Mouse (Mus musculus) gastrocnemius, postnatal 14 days (tissue): ENCODE data around the gene Gjc1. TPM values are rescaled to one million over a fixed set of nuclear protein-coding genes. Genes with fewer than 3 reads are reported as not detected.

Source experiments
- DNase-seq: peaks from one replicate; pipeline ENCODE4 v3.0.0; 2021; ENCODE audit warnings: mixed read lengths
- intact Hi-C: fragments of 180-260 bp; cut with DNase I; formaldehyde crosslinking; loops from one replicate; pipeline ENCODE4 v1.15.1; 2025; ENCODE audit warnings: low total_unique reads
- total RNA-seq, 2 experiments: library from RNA; stranded (reverse); gene quantifications; 2 replicates each; pipeline ENCODE4 v1.2.3; 2021

Gjc1 gene
- total RNA-seq, 2 experiments from 2014 or later: 15.2 to 17.9 TPM

GRCm38 (mm10) chr11:102774621-102775141, 44.8 kb downstream of the Gjc1 start:
- DNase-seq: peak; percentile 85
- intact Hi-C loops: loop anchor here (5.0 kb wide), 2 partner anchors 43 to 93 kb away; partner anchors contain the start of gene Gjc1

- intact Hi-C loops: loop anchor here (5.0 kb wide), 1 partner anchor 93 kb away; no protein-coding TSS in a partner anchor
- peak; percentile 78 for DNase-seq
These were observed 45.5 kb downstream of the Gjc1 start for GRCm38 (mm10) chr11:102773713-102774611.

GRCm38 (mm10) chr11:102772771-102773700, 46.5 kb downstream of the Gjc1 start:
- intact Hi-C loops: loop anchor here (5.0 kb wide), 1 partner anchor 94 kb away; no protein-coding TSS in a partner anchor

GRCm38 (mm10) chr11:102771916-102772714, 47.4 kb downstream of the Gjc1 start:
- no peak for DNase-seq
- intact Hi-C loops: loop anchor here (5.0 kb wide), 1 partner anchor 95 kb away; no protein-coding TSS in a partner anchor

More at GRCm38 (mm10) chr11:102772771-102773700, 46.5 kb downstream of the Gjc1 start:
- DNase-seq: no peak

GRCm38 (mm10) chr11:102770662-102771435, 48.7 kb downstream of the Gjc1 start:
- intact Hi-C loops: loop anchor here (5.0 kb wide), 1 partner anchor 96 kb away; no protein-coding TSS in a partner anchor
- DNase-seq: no peak

- no peak for DNase-seq
- intact Hi-C loops: loop anchor here (5.0 kb wide), 1 partner anchor 97 kb away; no protein-coding TSS in a partner anchor
These were observed 49.4 kb downstream of the Gjc1 start for GRCm38 (mm10) chr11:102769993-102770661.

- intact Hi-C loops: no loop called here
- no peak for DNase-seq
These were observed 50.4 kb downstream of the Gjc1 start for GRCm38 (mm10) chr11:102769141-102769540.

GRCm38 (mm10) chr11:102767055-102767670, 52.3 kb downstream of the Gjc1 start:
- DNase-seq: no peak
- intact Hi-C loops: no loop called here

- no peak for DNase-seq
- intact Hi-C loops: no loop called here
These were observed 54.1 kb downstream of the Gjc1 start for GRCm38 (mm10) chr11:102765416-102765815.

GRCm38 (mm10) chr11:102763009-102763767, 56.3 kb downstream of the Gjc1 start:
- intact Hi-C loops: no loop called here
- no peak for DNase-seq

GRCm38 (mm10) chr11:102762248-102762647, 57.3 kb downstream of the Gjc1 start:
- intact Hi-C loops: no loop called here
- no peak for DNase-seq

- intact Hi-C loops: no loop called here
- DNase-seq: no peak
These were observed 57.9 kb downstream of the Gjc1 start, which contains the start of gene Adam11 for GRCm38 (mm10) chr11:102761309-102762210. Gene Adam11 (plus strand): TSS chr11:102761439.

- intact Hi-C loops: no loop called here
- DNase-seq: no peak
These were observed 58.6 kb downstream of the Gjc1 start for GRCm38 (mm10) chr11:102760805-102761308.

- intact Hi-C loops: no loop called here
- no peak for DNase-seq
These were observed 60.5 kb downstream of the Gjc1 start for GRCm38 (mm10) chr11:102758977-102759376.

- intact Hi-C loops: no loop called here
- no peak for DNase-seq
These were observed 64.1 kb downstream of the Gjc1 start for GRCm38 (mm10) chr11:102755391-102755790.
